Mouse (Mus musculus): Measurements from ENCODE around the gene Ssh2. TPM values are rescaled to one million over a fixed set of nuclear protein-coding genes. Genes with fewer than 3 reads are reported as not detected.
"Not testable (repeated sequence)": the region's sequence is repeated elsewhere in the genome, so short reads cannot be mapped to it uniquely, and the experiment has no call there.

The Ssh2 gene
- polyA plus RNA-seq, 1 experiment, result 15.9 TPM

- Histone ChIP-seq H3K27ac (replicated peaks; ENCODE audit: low read depth, low read length) (no peak overlapping the region), H3K4me3 (ENCODE audit: insufficient read depth, low read depth, low read length) (no peak overlapping the region), H3K4me1 (ENCODE audit: control insufficient read depth, insufficient read depth, insufficient read length, low read length) (peaks cover 30% of the 10 kb centered on the region)
Measured at GRCm38 (mm10) chr11:77378622-77379021, 162.5 kb downstream of the Ssh2 start.

DNA sequence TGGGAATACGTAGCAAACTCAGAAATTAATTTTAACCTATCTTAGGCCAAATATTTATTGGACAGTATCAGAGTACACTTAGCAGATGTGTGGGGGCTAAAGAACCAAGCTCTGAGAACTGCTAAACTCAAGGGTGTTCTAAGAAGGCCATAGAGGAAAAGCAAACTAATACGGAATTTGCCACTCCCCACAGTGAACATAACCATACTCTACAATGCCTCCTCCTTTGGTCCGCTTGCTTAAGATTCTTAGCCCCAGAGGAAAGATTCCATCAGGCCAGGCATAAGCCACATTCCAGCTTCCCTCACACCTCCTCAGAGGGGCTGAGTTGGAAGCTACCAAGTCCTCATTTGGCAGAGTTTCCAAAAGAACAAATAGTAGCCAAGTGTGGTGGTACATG is 165.1 kb downstream of the Ssh2 start:
- Histone ChIP-seq H3K27ac (replicated peaks; ENCODE audit: low read depth, low read length) (0 out of 2 replicates have a peak overlapping the region, but pooled peaks have one; percentile 28), H3K4me3 (ENCODE audit: insufficient read depth, low read depth, low read length) (no peak overlapping the region), H3K4me1 (ENCODE audit: control insufficient read depth, insufficient read depth, insufficient read length, low read length) (peaks cover 32% of the 10 kb centered on the region)

GRCm38 (mm10) chr11:77384151-77384550 is 168.1 kb downstream of the Ssh2 start:
- peaks cover 21% of the 10 kb centered on the region for H3K4me1 ChIP-seq (ENCODE audit: control insufficient read depth, insufficient read depth, insufficient read length, low read length)
- H3K4me3 ChIP-seq (ENCODE audit: insufficient read depth, low read depth, low read length), result no peak overlapping the region
- H3K27ac ChIP-seq (replicated peaks; ENCODE audit: low read depth, low read length), result peak overlapping the region; percentile 42

GRCm38 (mm10) chr11:77385706-77386690 is 169.9 kb downstream of the Ssh2 start:
- no peak overlapping the region for H3K4me3 ChIP-seq (ENCODE audit: insufficient read depth, low read depth, low read length)
- peak overlapping the region; percentile 71 for H3K27ac ChIP-seq (replicated peaks; ENCODE audit: low read depth, low read length)
- peaks cover 21% of the 10 kb centered on the region for H3K4me1 ChIP-seq (ENCODE audit: control insufficient read depth, insufficient read depth, insufficient read length, low read length)

GRCm38 (mm10) chr11:77388197-77388596 is 172.1 kb downstream of the Ssh2 start:
- H3K4me1 ChIP-seq (ENCODE audit: control insufficient read depth, insufficient read depth, insufficient read length, low read length), result peaks cover 13% of the 10 kb centered on the region

GRCm38 (mm10) chr11:77395539-77395938 is 179.5 kb downstream of the Ssh2 start:
- H3K27ac ChIP-seq (replicated peaks; ENCODE audit: low read depth, low read length), result no peak overlapping the region
- H3K4me3 ChIP-seq (ENCODE audit: insufficient read depth, low read depth, low read length), result no peak overlapping the region
- peaks cover 2% of the 10 kb centered on the region; the same call in 1 of the 2 replicates for H3K4me1 ChIP-seq (ENCODE audit: control insufficient read depth, insufficient read depth, insufficient read length, low read length)

More at GRCm38 (mm10) chr11:77388197-77388596, 172.1 kb downstream of the Ssh2 start:
- H3K27ac ChIP-seq (replicated peaks; ENCODE audit: low read depth, low read length); H3K4me3 ChIP-seq (ENCODE audit: insufficient read depth, low read depth, low read length): not testable (repeated sequence)

- peaks cover 8% of the 10 kb centered on the region for H3K4me1 ChIP-seq (ENCODE audit: control insufficient read depth, insufficient read depth, insufficient read length, low read length)
- no peak overlapping the region for H3K4me3 ChIP-seq (ENCODE audit: insufficient read depth, low read depth, low read length)
Measured at GRCm38 (mm10) chr11:77402508-77402907, 186.4 kb downstream of the Ssh2 start.

GRCm38 (mm10) chr11:77406329-77406728 is 190.2 kb downstream of the Ssh2 start:
- H3K4me3 ChIP-seq (ENCODE audit: insufficient read depth, low read depth, low read length), result no peak overlapping the region
- H3K4me1 ChIP-seq (ENCODE audit: control insufficient read depth, insufficient read depth, insufficient read length, low read length), result peaks cover 14% of the 10 kb centered on the region
- 0 out of 2 replicates have a peak overlapping the region, but pooled peaks have one; percentile 29 for H3K27ac ChIP-seq (replicated peaks; ENCODE audit: low read depth, low read length)

More at GRCm38 (mm10) chr11:77402508-77402907, 186.4 kb downstream of the Ssh2 start:
- no peak overlapping the region for H3K27ac ChIP-seq (replicated peaks; ENCODE audit: low read depth, low read length)

DNA sequence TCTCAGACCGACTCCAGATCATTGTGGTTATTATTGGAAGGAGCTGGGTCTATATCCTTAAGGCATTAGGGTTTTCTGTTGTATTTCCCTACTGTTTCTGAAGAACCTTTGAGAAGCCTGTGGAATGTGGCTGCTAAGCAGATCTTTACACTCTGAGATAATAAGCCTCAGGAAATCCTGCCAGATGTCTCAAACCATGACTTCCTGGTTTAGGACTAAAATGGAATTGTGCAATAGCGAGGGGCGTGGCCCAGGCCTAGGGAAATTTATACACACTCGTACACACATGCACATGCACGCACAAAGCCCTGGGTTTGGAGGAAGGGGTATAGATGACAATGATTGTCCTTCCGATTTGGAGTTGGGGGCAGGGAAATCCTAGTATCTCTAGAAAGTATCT is 193.8 kb downstream of the Ssh2 start:
- Histone ChIP-seq H3K27ac (replicated peaks; ENCODE audit: low read depth, low read length) (0 out of 2 replicates have a peak overlapping the region, but pooled peaks have one; percentile 1), H3K4me3 (ENCODE audit: insufficient read depth, low read depth, low read length) (no peak overlapping the region), H3K4me1 (ENCODE audit: control insufficient read depth, insufficient read depth, insufficient read length, low read length) (peaks cover 12% of the 10 kb centered on the region)

DNA sequence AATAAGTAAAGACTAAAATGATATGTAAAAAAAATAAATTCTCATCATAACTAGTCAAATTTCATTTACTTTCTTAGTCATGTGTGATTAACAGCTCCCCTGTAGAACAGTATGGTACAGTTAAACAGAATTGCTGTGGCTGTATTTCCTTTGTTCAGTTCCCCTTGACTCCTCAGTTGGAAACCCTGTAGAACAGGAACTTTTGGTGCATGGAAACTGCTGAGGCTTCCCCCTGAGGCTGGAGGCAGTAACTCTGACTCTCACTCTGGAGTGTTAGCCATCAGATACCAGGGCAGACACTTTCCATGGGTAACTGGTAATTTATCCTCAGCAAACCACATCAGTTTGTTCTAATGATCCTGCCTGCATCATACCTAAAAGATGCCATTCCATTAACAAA is 195.2 kb downstream of the Ssh2 start:
- peaks cover 17% of the 10 kb centered on the region for H3K4me1 ChIP-seq (ENCODE audit: control insufficient read depth, insufficient read depth, insufficient read length, low read length)
- no peak overlapping the region for H3K4me3 ChIP-seq (ENCODE audit: insufficient read depth, low read depth, low read length)
- H3K27ac ChIP-seq (replicated peaks; ENCODE audit: low read depth, low read length), result no peak overlapping the region

GRCm38 (mm10) chr11:77414141-77414839 is 198.2 kb downstream of the Ssh2 start:
- peaks cover 20% of the 10 kb centered on the region for H3K4me1 ChIP-seq (ENCODE audit: control insufficient read depth, insufficient read depth, insufficient read length, low read length)
- H3K27ac ChIP-seq (replicated peaks; ENCODE audit: low read depth, low read length), result 0 out of 2 replicates have a peak overlapping the region, but pooled peaks have one; percentile 42
- no peak overlapping the region for H3K4me3 ChIP-seq (ENCODE audit: insufficient read depth, low read depth, low read length)

- Histone ChIP-seq H3K4me3 (ENCODE audit: insufficient read depth, low read depth, low read length) (no peak overlapping the region), H3K4me1 (ENCODE audit: control insufficient read depth, insufficient read depth, insufficient read length, low read length) (peaks cover 11% of the 10 kb centered on the region), H3K27ac (replicated peaks; ENCODE audit: low read depth, low read length) (peak overlapping the region; percentile 74)
Measured at GRCm38 (mm10) chr11:77416212-77417000, 200.3 kb downstream of the Ssh2 start.

DNA sequence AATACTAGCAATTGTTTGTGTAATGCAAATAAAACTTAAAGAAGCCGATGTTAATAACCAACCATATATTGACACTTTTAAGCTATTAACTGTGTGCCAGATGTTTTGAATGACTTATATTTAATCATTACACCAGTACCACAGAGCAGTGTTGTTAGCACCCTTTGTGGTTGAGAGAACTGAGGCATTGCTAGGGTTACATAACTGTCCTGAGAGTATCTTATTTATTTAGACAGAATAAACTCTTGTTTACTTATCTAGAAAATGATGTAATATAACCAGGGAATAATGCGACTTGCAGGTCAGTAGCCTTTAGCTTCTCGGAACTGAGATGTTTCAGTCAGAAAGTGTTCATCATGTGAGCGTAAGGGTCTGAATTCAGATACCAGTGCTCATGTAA is 201.9 kb downstream of the Ssh2 start:
- Histone ChIP-seq H3K27ac (replicated peaks; ENCODE audit: low read depth, low read length) (no peak overlapping the region), H3K4me3 (ENCODE audit: insufficient read depth, low read depth, low read length) (no peak overlapping the region), H3K4me1 (ENCODE audit: control insufficient read depth, insufficient read depth, insufficient read length, low read length) (peaks cover 11% of the 10 kb centered on the region)

- no peak overlapping the region for H3K27ac ChIP-seq (replicated peaks; ENCODE audit: low read depth, low read length)
- H3K4me1 ChIP-seq (ENCODE audit: control insufficient read depth, insufficient read depth, insufficient read length, low read length), result no peaks in the 10 kb centered on the region
- no peak overlapping the region for H3K4me3 ChIP-seq (ENCODE audit: insufficient read depth, low read depth, low read length)
Measured at GRCm38 (mm10) chr11:77423175-77423859, 207.2 kb downstream of the Ssh2 start.
